Mouse (Mus musculus): Measurements from ENCODE around the gene Ssx2ip. TPM values are rescaled to one million over a fixed set of nuclear protein-coding genes. Genes with fewer than 3 reads are reported as not detected.
"Not testable (repeated sequence)": the region's sequence is repeated elsewhere in the genome, so short reads cannot be mapped to it uniquely, and the experiment has no call there.

Gene Ssx2ip
- polyA plus RNA-seq, 1 experiment from 2014 or later: 27.7 TPM

- Histone ChIP-seq H3K4me3 (replicated peaks; ENCODE audit: low read length) (no peak overlapping the region), H3K9ac (ENCODE audit: low read length) (no peak overlapping the region), H3K27ac (ENCODE audit: low read length) (no peak overlapping the region), H3K36me3 (ENCODE audit: control insufficient read depth, insufficient read depth, low read length) (0 out of 2 replicates have a peak, but pooled peaks cover 4% of the 10 kb centered on the region), H3K4me2 (ENCODE audit: low read depth, low read length) (no peak overlapping the region), H3K9me3 (replicated peaks; ENCODE audit: control insufficient read depth, low read length) (no peaks in the 10 kb centered on the region), H3K27me3 (ENCODE audit: control insufficient read depth, insufficient read depth, low read length) (no peaks in the 10 kb centered on the region), H3K4me1 (ENCODE audit: control insufficient read depth, insufficient read depth, low read length) (no peaks in the 10 kb centered on the region)
- WGBS: 36% methylated on average over 8 of the region's 8 CpGs
- ATAC-seq (ENCODE audit: insufficient read depth, low FRiP score): no peak
Observed at GRCm38 (mm10) chr3:146421787-146422186, 17.3 kb downstream of the Ssx2ip start.

- H3K4me3 ChIP-seq (replicated peaks; ENCODE audit: low read length): no peak overlapping the region
- WGBS: 82% methylated on average over 7 of the region's 7 CpGs
- no peaks in the 10 kb centered on the region for H3K9me3 ChIP-seq (replicated peaks; ENCODE audit: control insufficient read depth, low read length)
- no peak overlapping the region for H3K9ac ChIP-seq (ENCODE audit: low read length)
- no peaks in the 10 kb centered on the region for H3K4me1 ChIP-seq (ENCODE audit: control insufficient read depth, insufficient read depth, low read length)
- H3K27me3 ChIP-seq (ENCODE audit: control insufficient read depth, insufficient read depth, low read length): no peaks in the 10 kb centered on the region
- peaks cover 7% of the 10 kb centered on the region; the same call in 1 of the 2 replicates for H3K36me3 ChIP-seq (ENCODE audit: control insufficient read depth, insufficient read depth, low read length)
- no peak overlapping the region for H3K27ac ChIP-seq (ENCODE audit: low read length)
- no peak for ATAC-seq (ENCODE audit: insufficient read depth, low FRiP score)
- H3K4me2 ChIP-seq (ENCODE audit: low read depth, low read length): no peak overlapping the region
Observed at GRCm38 (mm10) chr3:146423710-146424109, 19.3 kb downstream of the Ssx2ip start.

GRCm38 (mm10) chr3:146424306-146424900 lies 20.0 kb downstream of the Ssx2ip start:
- Histone ChIP-seq H3K36me3 (ENCODE audit: control insufficient read depth, insufficient read depth, low read length) (peaks cover 7% of the 10 kb centered on the region; the same call in 1 of the 2 replicates), H3K27me3 (ENCODE audit: control insufficient read depth, insufficient read depth, low read length) (no peaks in the 10 kb centered on the region), H3K4me2 (ENCODE audit: low read depth, low read length) (no peak overlapping the region), H3K9me3 (replicated peaks; ENCODE audit: control insufficient read depth, low read length) (no peaks in the 10 kb centered on the region), H3K4me3 (replicated peaks; ENCODE audit: low read length) (no peak overlapping the region), H3K9ac (ENCODE audit: low read length) (no peak overlapping the region), H3K27ac (ENCODE audit: low read length) (no peak overlapping the region), H3K4me1 (ENCODE audit: control insufficient read depth, insufficient read depth, low read length) (no peaks in the 10 kb centered on the region)
- 68% methylated on average over 7 of the region's 7 CpGs for WGBS
- ATAC-seq (ENCODE audit: insufficient read depth, low FRiP score): 0 out of 2 replicates have a peak, but pooled peaks have one; percentile 17

- H3K4me3 ChIP-seq (replicated peaks; ENCODE audit: low read length): no peak overlapping the region
- no peak overlapping the region for H3K9ac ChIP-seq (ENCODE audit: low read length)
- no peak overlapping the region for H3K4me2 ChIP-seq (ENCODE audit: low read depth, low read length)
- H3K4me1 ChIP-seq (ENCODE audit: control insufficient read depth, insufficient read depth, low read length): no peaks in the 10 kb centered on the region
- 77% methylated on average over 7 of the region's 7 CpGs for WGBS
- no peak for ATAC-seq (ENCODE audit: insufficient read depth, low FRiP score)
- H3K36me3 ChIP-seq (ENCODE audit: control insufficient read depth, insufficient read depth, low read length): peaks cover 7% of the 10 kb centered on the region; the same call in 1 of the 2 replicates
- H3K27ac ChIP-seq (ENCODE audit: low read length): no peak overlapping the region
- no peaks in the 10 kb centered on the region for H3K27me3 ChIP-seq (ENCODE audit: control insufficient read depth, insufficient read depth, low read length)
- no peaks in the 10 kb centered on the region for H3K9me3 ChIP-seq (replicated peaks; ENCODE audit: control insufficient read depth, low read length)
Observed at GRCm38 (mm10) chr3:146425902-146426301, 21.5 kb downstream of the Ssx2ip start.

GRCm38 (mm10) chr3:146426489-146426888 lies 22.0 kb downstream of the Ssx2ip start:
- ATAC-seq (ENCODE audit: insufficient read depth, low FRiP score): no peak
- H3K4me3 ChIP-seq (replicated peaks; ENCODE audit: low read length): no peak overlapping the region
- H3K4me2 ChIP-seq (ENCODE audit: low read depth, low read length): no peak overlapping the region
- H3K9ac ChIP-seq (ENCODE audit: low read length): no peak overlapping the region
- no peaks in the 10 kb centered on the region for H3K27me3 ChIP-seq (ENCODE audit: control insufficient read depth, insufficient read depth, low read length)
- H3K27ac ChIP-seq (ENCODE audit: low read length): no peak overlapping the region
- peaks cover 7% of the 10 kb centered on the region; the same call in 1 of the 2 replicates for H3K36me3 ChIP-seq (ENCODE audit: control insufficient read depth, insufficient read depth, low read length)
- no peaks in the 10 kb centered on the region for H3K4me1 ChIP-seq (ENCODE audit: control insufficient read depth, insufficient read depth, low read length)
- WGBS: 88% methylated on average over 8 of the region's 8 CpGs
- no peaks in the 10 kb centered on the region for H3K9me3 ChIP-seq (replicated peaks; ENCODE audit: control insufficient read depth, low read length)

GRCm38 (mm10) chr3:146433063-146433462 lies 28.6 kb downstream of the Ssx2ip start:
- H3K4me3 ChIP-seq (replicated peaks; ENCODE audit: low read length); H3K9me3 ChIP-seq (replicated peaks; ENCODE audit: control insufficient read depth, low read length); H3K27me3 ChIP-seq (ENCODE audit: control insufficient read depth, insufficient read depth, low read length); ATAC-seq (ENCODE audit: insufficient read depth, low FRiP score); H3K4me1 ChIP-seq (ENCODE audit: control insufficient read depth, insufficient read depth, low read length); H3K27ac ChIP-seq (ENCODE audit: low read length); H3K9ac ChIP-seq (ENCODE audit: low read length); H3K4me2 ChIP-seq (ENCODE audit: low read depth, low read length): not testable (repeated sequence)
- 89% methylated on average over 11 of the region's 11 CpGs for WGBS
- H3K36me3 ChIP-seq (ENCODE audit: control insufficient read depth, insufficient read depth, low read length): peaks cover 21% of the 10 kb centered on the region

GRCm38 (mm10) chr3:146433681-146434350 lies 29.4 kb downstream of the Ssx2ip start:
- Histone ChIP-seq H3K27ac (ENCODE audit: low read length) (no peak overlapping the region), H3K9me3 (replicated peaks; ENCODE audit: control insufficient read depth, low read length) (no peaks in the 10 kb centered on the region), H3K4me2 (ENCODE audit: low read depth, low read length) (no peak overlapping the region), H3K9ac (ENCODE audit: low read length) (no peak overlapping the region), H3K4me3 (replicated peaks; ENCODE audit: low read length) (no peak overlapping the region), H3K27me3 (ENCODE audit: control insufficient read depth, insufficient read depth, low read length) (no peaks in the 10 kb centered on the region), H3K4me1 (ENCODE audit: control insufficient read depth, insufficient read depth, low read length) (no peaks in the 10 kb centered on the region), H3K36me3 (ENCODE audit: control insufficient read depth, insufficient read depth, low read length) (peaks cover 18% of the 10 kb centered on the region)
- 88% methylated on average over 14 of the region's 14 CpGs for WGBS
- no peak for ATAC-seq (ENCODE audit: insufficient read depth, low FRiP score)

GRCm38 (mm10) chr3:146434686-146435085 lies 30.2 kb downstream of the Ssx2ip start:
- Histone ChIP-seq H3K9ac (ENCODE audit: low read length) (no peak overlapping the region), H3K4me3 (replicated peaks; ENCODE audit: low read length) (no peak overlapping the region), H3K4me2 (ENCODE audit: low read depth, low read length) (no peak overlapping the region), H3K27ac (ENCODE audit: low read length) (no peak overlapping the region), H3K4me1 (ENCODE audit: control insufficient read depth, insufficient read depth, low read length) (no peaks in the 10 kb centered on the region), H3K27me3 (ENCODE audit: control insufficient read depth, insufficient read depth, low read length) (no peaks in the 10 kb centered on the region), H3K36me3 (ENCODE audit: control insufficient read depth, insufficient read depth, low read length) (peaks cover 18% of the 10 kb centered on the region), H3K9me3 (replicated peaks; ENCODE audit: control insufficient read depth, low read length) (no peaks in the 10 kb centered on the region)
- 84% methylated on average over 8 of the region's 8 CpGs for WGBS
- no peak for ATAC-seq (ENCODE audit: insufficient read depth, low FRiP score)

GRCm38 (mm10) chr3:146435533-146435932 lies 31.1 kb downstream of the Ssx2ip start:
- H3K4me2 ChIP-seq (ENCODE audit: low read depth, low read length): no peak overlapping the region
- peaks cover 18% of the 10 kb centered on the region for H3K36me3 ChIP-seq (ENCODE audit: control insufficient read depth, insufficient read depth, low read length)
- H3K4me1 ChIP-seq (ENCODE audit: control insufficient read depth, insufficient read depth, low read length): no peaks in the 10 kb centered on the region
- ATAC-seq (ENCODE audit: insufficient read depth, low FRiP score): no peak
- H3K9ac ChIP-seq (ENCODE audit: low read length): no peak overlapping the region
- no peak overlapping the region for H3K27ac ChIP-seq (ENCODE audit: low read length)
- WGBS: 91% methylated on average over 11 of the region's 11 CpGs
- no peaks in the 10 kb centered on the region for H3K27me3 ChIP-seq (ENCODE audit: control insufficient read depth, insufficient read depth, low read length)
- no peak overlapping the region for H3K4me3 ChIP-seq (replicated peaks; ENCODE audit: low read length)
- H3K9me3 ChIP-seq (replicated peaks; ENCODE audit: control insufficient read depth, low read length): no peaks in the 10 kb centered on the region

Data from stomach, embryonic 16.5 days (tissue).